Mouse (Mus musculus) induced T-regulatory cell, adult 2 months (primary cell): ENCODE data around the gene Igfn1.

ENCODE experiments used
- DNase-seq: peaks from one replicate; pipeline ENCODE4 v3.0.0-alpha.2; 2012; ENCODE audit warnings: low read depth

Igfn1 gene

GRCm38 (mm10) chr1:136007211-136008158, 1.3 kb upstream of the Igfn1 start, which contains the start of gene Tmem9:
Gene Tmem9 (plus strand): TSS chr1:136008150.
- DNase-seq: peak; percentile 58

- no peak for DNase-seq
Measured at GRCm38 (mm10) chr1:136001438-136001837, 4.7 kb downstream of the Igfn1 start.

- DNase-seq: no peak
Measured at GRCm38 (mm10) chr1:135999720-136000287, 6.3 kb downstream of the Igfn1 start.

GRCm38 (mm10) chr1:135997537-135997936, 8.6 kb downstream of the Igfn1 start:
- no peak for DNase-seq

GRCm38 (mm10) chr1:135993470-135993869, 12.7 kb downstream of the Igfn1 start:
- no peak for DNase-seq

DNA sequence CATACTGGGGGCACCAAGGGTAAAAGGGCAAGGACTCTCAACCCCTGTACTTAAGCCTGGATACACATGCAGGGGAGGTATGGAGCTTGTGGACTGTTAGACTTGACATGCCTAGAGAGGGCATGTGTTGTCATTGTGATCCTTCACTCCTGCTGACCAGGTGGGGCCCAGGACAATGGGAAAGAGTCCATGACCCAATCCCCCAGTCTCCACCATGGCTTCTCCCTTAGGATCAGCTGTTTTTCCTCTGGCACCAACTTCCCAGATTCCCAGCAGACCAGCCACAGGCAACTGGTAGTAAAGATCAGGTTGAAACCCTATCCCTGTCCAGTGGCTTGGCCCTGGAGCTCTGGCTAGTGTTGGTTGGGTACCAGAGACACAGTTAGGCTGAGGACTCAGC, 16.3 kb downstream of the Igfn1 start:
- DNase-seq: no peak

GRCm38 (mm10) chr1:135984105-135984504, 22.0 kb downstream of the Igfn1 start:
- no peak for DNase-seq

GRCm38 (mm10) chr1:135972576-135972975, 33.6 kb downstream of the Igfn1 start:
- DNase-seq: no peak

GRCm38 (mm10) chr1:135970486-135970885, 35.7 kb downstream of the Igfn1 start:
- no peak for DNase-seq

DNA sequence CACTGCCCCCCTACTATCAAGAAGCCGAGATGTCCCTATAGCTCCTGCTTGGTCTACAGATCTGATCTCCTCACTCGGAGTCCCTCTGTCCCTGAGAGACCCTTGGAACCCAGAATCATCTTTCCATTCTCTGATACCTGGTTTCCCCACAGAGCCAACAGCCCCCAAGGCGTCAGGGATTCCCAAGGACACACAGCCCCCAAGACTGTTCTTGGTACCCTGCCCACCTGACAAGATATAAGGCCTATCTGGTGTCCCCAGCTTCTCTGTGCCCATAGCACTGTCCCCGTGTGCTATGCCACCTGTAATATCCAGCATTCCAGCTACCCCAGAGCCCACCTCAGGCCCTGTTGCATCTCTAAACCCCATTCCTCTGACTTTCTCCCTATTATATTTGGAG, 38.4 kb downstream of the Igfn1 start:
- DNase-seq: no peak

GRCm38 (mm10) chr1:135964561-135964960, 41.6 kb downstream of the Igfn1 start:
- no peak for DNase-seq

DNA sequence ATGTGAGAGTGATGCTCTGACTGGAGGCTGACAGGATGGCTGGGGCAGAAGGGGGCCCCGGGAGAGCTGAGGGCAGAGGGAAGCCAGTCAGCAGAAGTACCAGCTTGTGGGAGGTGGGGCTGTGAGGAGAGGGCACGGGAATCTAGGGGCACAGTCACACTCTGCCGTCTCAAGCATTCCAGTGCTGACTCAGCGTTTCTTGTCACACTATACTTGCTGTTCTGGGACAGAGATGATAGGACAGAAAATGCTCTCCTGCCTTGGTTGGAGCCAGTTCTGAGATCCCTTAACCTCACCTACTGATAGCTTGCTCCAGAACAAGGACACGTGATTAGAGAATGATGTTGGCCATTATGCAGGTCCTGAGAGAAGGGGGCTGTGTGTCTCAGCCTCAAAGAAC, 43.0 kb downstream of the Igfn1 start:
- DNase-seq: no peak

- DNase-seq: peak; percentile 61
Measured at GRCm38 (mm10) chr1:135958483-135958882, 47.7 kb downstream of the Igfn1 start.

DNA sequence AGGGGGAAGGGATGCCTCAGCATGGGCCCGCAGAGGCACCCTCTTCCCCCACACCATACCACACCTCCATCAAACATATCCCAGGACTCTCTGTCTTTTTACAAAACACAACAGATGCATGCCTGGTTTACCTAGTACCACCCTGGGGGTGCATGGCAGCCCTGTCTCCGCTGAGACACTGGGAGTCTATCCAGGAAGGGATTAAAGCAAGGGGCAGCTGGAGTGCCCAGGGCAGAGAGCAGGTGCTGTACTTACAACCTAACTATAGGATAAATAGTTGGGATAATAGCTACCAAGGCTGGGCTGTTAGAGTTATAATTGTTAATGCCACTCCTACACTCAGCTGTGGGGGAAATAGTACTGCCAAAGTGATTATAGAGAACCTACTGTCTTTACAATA, 57.3 kb downstream of the Igfn1 start:
- no peak for DNase-seq

- no peak for DNase-seq
Measured at GRCm38 (mm10) chr1:135946247-135946646, 59.9 kb downstream of the Igfn1 start.

DNA sequence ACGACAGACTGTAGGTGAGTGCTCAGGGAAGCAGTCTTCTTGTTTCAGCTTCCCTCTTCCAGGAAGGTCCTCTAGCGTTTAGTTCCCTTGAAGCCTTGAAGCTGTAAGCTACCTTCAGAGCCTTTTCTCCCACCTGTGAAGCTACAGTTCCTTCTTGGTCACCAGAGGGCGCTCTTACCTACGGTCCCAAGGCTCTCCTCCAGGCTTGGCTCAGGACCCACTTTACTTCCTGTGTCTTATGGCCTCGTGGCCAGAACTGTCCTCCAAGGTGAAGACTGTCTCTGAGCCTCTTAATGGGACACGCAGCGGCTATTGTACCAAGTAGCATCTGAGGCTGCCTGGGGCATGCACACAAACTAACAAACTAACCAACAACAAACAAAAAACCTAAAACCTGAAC, 60.4 kb downstream of the Igfn1 start:
- peak; percentile 71 for DNase-seq

- peak; percentile 70 for DNase-seq
Measured at GRCm38 (mm10) chr1:135944526-135945259, 61.4 kb downstream of the Igfn1 start.

DNA sequence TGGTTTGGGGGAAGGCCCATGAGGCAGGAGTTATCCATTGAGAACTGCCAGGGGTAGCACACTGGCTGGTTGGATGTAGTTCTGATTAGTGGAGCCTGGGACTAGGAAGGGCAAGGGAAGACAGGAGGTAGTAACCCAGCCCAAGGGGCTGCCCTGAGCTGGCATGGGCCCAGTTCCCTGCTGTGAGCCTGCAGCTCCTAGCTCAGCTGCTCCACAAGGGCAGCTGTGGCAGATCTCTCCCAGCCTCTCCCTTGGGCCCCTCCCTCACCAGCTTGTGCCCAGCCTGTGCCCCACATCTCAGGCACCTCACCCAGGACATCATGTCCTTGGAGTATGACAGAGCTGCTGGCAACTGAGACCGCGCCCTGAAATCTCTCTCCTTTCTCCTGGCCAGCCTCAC, 62.4 kb downstream of the Igfn1 start:
- DNase-seq: no peak

- DNase-seq: no peak
Measured at GRCm38 (mm10) chr1:135942116-135942515, 64.0 kb downstream of the Igfn1 start.

DNA sequence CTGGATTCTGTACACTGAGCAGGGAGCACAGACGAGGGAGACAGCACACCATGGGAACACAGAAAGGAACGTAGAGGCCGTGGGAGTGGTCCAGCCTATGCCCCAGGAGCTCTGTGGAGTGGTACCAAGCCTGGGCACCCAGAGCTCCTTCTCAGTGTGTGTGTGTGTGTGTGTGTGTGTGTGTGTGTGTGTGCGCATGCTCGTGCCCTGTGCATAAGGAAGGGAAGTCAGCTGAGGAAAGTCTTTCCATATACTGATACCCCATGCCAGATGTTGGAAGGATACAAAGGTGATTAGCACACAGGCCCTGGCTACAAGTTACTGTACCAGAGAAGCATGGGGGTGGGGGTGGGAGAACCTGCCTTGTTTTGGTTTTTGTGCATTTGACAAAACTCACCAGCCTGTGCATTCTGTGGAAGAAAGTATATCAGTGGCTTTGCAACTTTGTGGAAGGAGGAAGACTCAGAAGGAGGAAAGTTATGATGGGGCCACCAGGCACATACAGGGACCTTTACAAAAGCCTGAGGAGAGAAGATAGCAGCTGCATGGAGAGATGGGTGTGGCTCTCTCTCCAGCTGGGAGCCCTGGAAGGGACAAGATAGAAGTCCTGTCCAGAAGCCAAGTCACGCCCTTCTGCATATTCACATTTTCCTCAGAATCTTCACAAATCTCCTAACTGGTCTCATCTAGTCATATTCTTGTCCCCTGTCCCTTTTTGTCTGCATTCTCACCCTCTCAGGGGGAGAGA, 64.7 kb downstream of the Igfn1 start:
- DNase-seq: no peak

DNA sequence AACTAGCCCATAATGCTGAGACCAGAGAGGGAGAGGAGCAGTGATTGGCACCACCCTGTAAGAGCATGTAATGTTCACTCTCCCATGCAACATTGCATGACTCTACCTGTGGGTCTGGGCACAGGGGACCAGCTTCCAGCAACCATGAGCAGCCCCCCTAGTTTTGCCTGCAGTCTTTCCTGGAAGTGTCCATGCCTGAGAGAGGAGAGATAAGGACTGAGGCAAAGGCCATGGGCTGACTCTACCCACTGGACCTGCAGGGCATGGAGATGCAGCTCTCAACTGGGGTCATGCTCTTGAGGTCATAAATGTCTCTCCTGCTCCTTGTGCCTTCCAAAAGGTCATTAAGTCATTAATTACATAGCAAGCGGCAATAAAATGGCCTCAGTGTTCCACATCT, 70.1 kb downstream of the Igfn1 start:
- DNase-seq: no peak

GRCm38 (mm10) chr1:135933704-135934293, 72.3 kb downstream of the Igfn1 start:
- no peak for DNase-seq
